Mouse (Mus musculus) midbrain, embryonic 10.5 days (tissue): ENCODE measurements at regions not wholly inside any gene's neighbourhood (a gene's known extent, or its start where the extent isn't known, plus 50 kb on each side); places are given as distances from the start of the nearest gene placed in this dataset.

Experiments used
- DNase-seq: peaks from one replicate; pipeline ENCODE4 v3.0.0-alpha.2; 2017; ENCODE audit warnings: low spot score
- H3K27ac ChIP-seq: fragments of 300-500 bp; sonication (generic); replicated peaks from 2 replicates; pipeline ENCODE4 v1.5.1; 2016; ENCODE audit warnings: mild to moderate bottlenecking
- H3K27me3 ChIP-seq: fragments of 300-500 bp; sonication (generic); 2 replicates; pipeline ENCODE4 v1.6.1; 2016; ENCODE audit warnings: low read depth, mild to moderate bottlenecking; ENCODE audit not compliant: poor library complexity, severe bottlenecking
- H3K36me3 ChIP-seq: fragments of 300-500 bp; sonication (generic); 2 replicates; pipeline ENCODE4 v1.6.1; 2016; ENCODE audit warnings: mild to moderate bottlenecking, moderate library complexity
- H3K4me1 ChIP-seq: fragments of 300-500 bp; sonication (generic); 2 replicates; pipeline ENCODE4 v1.6.1; 2016
- H3K4me3 ChIP-seq: fragments of 300-500 bp; sonication (generic); 2 replicates; pipeline ENCODE4 v1.5.1; 2016; ENCODE audit warnings: mild to moderate bottlenecking, moderate library complexity
- H3K9me3 ChIP-seq: fragments of 300-500 bp; sonication (generic); replicated peaks from 2 replicates; pipeline ENCODE4 v1.6.1; 2016; ENCODE audit warnings: mild to moderate bottlenecking
- WGBS: fragments of 180-500 bp; shearing (Covaris S2); methylation state at CpG from one replicate; pipeline ENCODE4 v1.1.7; 2016; 5-methylcytosine and 5-hydroxymethylcytosine counted together

DNA sequence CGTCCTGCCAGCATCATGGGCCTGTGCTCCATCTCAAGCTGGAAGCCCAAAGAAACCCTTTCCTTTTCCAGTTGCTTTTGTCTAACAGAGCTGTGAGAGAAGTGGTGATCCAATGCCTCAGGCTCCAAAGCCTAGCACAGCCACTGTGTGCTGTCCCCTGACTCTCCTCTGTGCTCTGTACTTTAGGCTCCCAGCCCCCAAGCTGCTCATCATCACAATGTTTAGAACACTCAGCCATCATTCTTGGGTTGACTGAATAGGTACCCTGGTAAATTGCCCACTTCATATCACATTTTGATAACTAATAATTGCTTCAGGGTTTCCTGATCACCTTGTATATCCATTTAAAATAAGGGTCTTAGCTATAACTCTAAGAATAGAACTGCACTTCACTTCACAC is 178.8 kb downstream of the Ifng start:
- Histone ChIP-seq H3K4me1 (no peaks in the 10 kb centered on the region), H3K36me3 (no peaks in the 10 kb centered on the region), H3K9me3 (no peaks in the 10 kb centered on the region), H3K27me3 (no peaks in the 10 kb centered on the region), H3K4me3 (no peak overlapping the region), H3K27ac (no peak overlapping the region)
- no peak for DNase-seq
- 68% methylated on average over 1 of the region's 1 CpGs for WGBS

DNA sequence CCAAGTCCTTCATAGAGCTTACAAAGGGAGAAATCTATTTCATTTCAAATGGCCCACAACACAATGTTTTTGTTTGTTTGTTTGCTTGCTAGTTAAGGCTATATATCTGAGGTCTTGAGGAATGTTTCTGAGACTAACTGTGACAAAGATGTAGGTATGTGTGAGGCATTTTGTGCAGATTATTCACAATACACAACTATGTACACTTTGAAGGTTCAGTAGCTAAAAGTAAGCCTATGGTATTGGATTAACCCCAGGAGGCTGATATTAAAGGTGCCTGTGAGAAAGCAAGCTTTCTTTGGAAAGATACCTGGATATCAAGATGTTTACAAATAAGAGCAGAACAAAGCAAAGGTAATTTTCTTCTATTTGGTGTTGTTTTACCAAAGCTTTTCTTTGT is 179.8 kb downstream of the Ifng start:
- no peak for DNase-seq
- no peaks in the 10 kb centered on the region for H3K27me3 ChIP-seq
- no peaks in the 10 kb centered on the region for H3K9me3 ChIP-seq
- no peak overlapping the region for H3K4me3 ChIP-seq
- no peaks in the 10 kb centered on the region for H3K4me1 ChIP-seq
- H3K36me3 ChIP-seq: no peaks in the 10 kb centered on the region
- H3K27ac ChIP-seq: no peak overlapping the region

DNA sequence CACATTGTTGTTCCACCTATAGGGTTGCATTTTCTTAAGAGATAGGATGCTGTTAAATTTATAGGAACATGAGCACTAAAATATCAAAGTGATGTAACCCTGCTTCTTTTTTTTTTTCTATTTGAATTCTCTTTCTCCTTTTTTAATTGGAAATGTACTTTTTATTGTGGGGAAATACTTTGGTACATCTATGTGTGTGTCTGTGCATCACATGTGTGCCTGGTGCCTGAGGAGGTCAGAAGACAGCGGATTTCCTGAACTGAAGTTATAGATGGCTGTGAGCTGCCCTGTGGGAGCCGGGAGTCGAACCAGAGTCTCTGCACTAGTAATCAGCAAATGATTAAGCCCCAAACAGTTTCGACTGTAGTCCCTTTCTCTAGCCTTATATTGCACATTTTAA is 180.7 kb downstream of the Ifng start:
- no peak for DNase-seq

DNA sequence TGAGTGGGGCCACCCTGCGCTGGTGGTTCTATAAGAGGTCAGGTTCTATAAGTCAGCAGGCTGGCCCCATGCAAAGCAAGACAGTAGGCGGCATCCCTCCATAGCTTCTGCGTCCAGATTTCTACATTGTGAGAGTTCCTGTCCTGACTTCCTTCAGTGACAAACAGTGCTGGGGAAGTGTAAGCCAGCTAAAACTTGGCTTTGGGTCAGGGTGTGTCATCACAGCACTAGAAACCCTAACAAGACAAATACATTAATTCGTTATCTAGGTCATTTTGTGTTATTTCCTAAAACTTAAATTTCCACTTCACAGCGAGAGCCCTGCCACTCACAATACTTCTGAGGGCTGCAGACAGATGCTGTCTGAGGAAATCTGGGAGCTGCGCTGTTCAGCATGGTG is 181.3 kb downstream of the Ifng start:
- Histone ChIP-seq H3K9me3 (no peaks in the 10 kb centered on the region), H3K27me3 (no peaks in the 10 kb centered on the region), H3K27ac (no peak overlapping the region), H3K4me1 (no peaks in the 10 kb centered on the region), H3K4me3 (no peak overlapping the region), H3K36me3 (no peaks in the 10 kb centered on the region)
- 83% methylated on average over 6 of the region's 6 CpGs for WGBS
- no peak for DNase-seq

More for the DNA sequence above, 180.7 kb downstream of the Ifng start:
- WGBS: 86% methylated on average over 4 of the region's 4 CpGs
- Histone ChIP-seq H3K9me3 (no peaks in the 10 kb centered on the region), H3K4me1 (no peaks in the 10 kb centered on the region), H3K27ac (no peak overlapping the region), H3K27me3 (no peaks in the 10 kb centered on the region), H3K36me3 (no peaks in the 10 kb centered on the region), H3K4me3 (no peak overlapping the region)

DNA sequence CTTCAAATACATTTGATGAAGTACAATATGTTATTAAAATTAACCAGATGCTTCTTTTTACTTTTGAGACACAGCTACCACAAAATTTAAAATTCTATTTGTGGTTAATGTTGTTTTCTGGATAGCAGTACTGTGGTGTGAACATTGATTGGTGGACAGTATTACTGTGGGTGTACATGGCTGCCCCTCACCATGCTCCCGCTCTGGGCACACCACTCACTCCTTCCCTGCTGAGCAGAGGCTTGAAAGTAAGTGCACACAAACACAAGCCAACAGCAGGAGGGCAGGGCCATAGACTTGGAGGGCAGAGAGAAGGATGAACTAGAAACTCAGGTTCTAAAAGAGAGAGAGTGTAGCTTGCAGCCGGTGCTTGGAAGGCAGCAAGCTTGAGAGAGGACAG is 182.1 kb downstream of the Ifng start:
- 81% methylated on average over 2 of the region's 2 CpGs for WGBS
- H3K27me3 ChIP-seq: no peaks in the 10 kb centered on the region
- H3K4me3 ChIP-seq: no peak overlapping the region
- no peak for DNase-seq
- H3K9me3 ChIP-seq: no peaks in the 10 kb centered on the region
- no peak overlapping the region for H3K27ac ChIP-seq
- H3K4me1 ChIP-seq: no peaks in the 10 kb centered on the region
- no peaks in the 10 kb centered on the region for H3K36me3 ChIP-seq

DNA sequence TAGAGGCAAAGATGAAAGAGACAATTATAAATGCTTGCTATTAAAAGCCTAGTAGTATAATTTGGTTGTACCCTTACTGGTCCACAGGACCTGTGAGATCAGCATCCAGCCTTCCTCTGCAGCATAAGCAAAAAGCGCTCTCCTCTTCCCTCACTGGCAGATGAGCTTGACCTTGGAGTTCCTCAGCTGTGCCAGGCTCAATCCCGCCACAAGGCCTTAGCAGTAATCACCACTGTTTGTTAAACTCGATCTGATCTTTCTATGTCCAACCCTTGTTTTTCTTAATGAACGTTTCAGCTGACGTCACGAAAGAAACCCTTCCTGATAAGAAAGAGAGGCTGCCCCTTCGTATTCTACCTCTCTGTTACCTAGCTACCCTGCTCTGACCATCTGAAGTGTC is 183.5 kb downstream of the Ifng start:
- no peaks in the 10 kb centered on the region for H3K27me3 ChIP-seq
- no peaks in the 10 kb centered on the region for H3K36me3 ChIP-seq
- DNase-seq: no peak
- no peak overlapping the region for H3K4me3 ChIP-seq
- 92% methylated on average over 7 of the region's 7 CpGs for WGBS
- no peaks in the 10 kb centered on the region for H3K9me3 ChIP-seq
- no peaks in the 10 kb centered on the region for H3K4me1 ChIP-seq
- no peak overlapping the region for H3K27ac ChIP-seq

DNA sequence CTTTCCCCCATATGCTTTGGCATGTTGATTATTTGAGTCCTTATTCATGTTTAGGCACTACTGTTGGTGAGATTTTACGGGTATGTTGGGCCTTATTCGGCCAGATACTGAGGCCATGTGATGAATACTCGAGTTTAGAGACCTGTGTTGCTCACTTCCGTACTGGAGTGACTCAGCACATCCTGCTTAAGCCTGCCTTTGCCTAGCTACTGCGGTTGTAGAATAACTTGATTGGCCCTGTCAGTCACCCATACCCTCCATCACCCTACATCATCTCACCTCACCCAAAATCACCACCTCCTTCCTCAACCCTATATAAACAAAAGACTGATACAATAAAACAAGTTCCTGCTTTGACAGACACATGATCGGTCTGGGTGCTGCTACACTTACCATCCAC is 187.2 kb downstream of the Ifng start:
- H3K9me3 ChIP-seq: no peaks in the 10 kb centered on the region
- DNase-seq: no peak
- H3K27me3 ChIP-seq: no peaks in the 10 kb centered on the region
- WGBS: 90% methylated on average over 6 of the region's 6 CpGs
- no peak overlapping the region for H3K4me3 ChIP-seq
- H3K4me1 ChIP-seq: no peaks in the 10 kb centered on the region
- no peaks in the 10 kb centered on the region for H3K36me3 ChIP-seq
- H3K27ac ChIP-seq: no peak overlapping the region

DNA sequence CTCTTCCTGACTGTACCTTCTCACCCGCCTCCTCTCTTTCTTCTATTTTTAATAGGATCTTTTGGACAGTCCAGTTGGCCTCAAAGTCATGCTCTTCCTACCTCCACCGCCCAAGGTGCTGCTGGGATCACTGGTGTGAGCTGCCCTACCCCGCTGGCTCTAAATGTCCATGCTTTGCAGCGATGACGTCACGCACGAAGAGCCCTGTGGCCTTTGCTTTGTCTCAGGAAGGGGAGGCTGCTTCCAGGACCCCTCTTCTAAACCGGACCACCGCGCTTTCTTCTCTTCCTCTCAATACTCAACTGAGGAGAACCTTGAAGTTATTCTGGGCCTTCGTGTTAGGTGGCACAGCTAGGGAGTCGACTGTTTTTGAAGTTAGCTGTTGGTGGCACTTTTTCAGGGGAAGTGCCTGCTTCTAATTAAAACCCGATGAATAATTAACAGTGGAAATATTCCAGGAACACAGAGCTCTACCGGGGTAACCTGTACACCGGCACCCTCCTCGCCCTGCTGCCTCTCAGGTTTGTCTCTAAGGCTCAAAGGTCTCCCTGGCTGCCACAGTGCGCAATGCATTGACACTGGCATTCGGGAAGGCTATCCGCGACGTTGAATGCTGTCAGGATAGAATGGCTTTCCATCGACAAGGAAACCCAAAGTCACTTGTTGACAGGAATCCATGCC is 188.7 kb downstream of the Ifng start:
- Histone ChIP-seq H3K27ac (no peak overlapping the region), H3K9me3 (no peaks in the 10 kb centered on the region), H3K4me1 (no peaks in the 10 kb centered on the region), H3K27me3 (no peaks in the 10 kb centered on the region), H3K36me3 (no peaks in the 10 kb centered on the region), H3K4me3 (no peak overlapping the region)
- 92% methylated on average over 22 of the region's 22 CpGs for WGBS
- DNase-seq: no peak

DNA sequence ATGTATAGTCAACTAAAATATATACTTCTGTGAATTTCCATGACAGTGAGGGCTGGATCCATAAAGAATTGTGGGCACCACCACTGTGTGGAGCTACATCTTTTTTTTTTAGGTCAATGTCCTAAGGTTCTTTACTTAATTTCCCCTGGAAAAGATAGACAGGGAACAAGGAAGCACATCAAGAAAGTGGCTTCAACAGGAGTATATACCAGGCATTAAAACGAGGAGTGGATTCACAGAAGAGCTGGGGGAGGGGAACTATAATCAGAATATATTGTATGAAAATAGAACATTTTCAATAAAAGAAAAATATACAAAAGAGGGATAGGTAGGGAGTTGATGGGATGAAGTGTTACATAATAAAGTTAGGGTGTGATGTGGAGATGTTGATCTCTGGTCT is 190.9 kb downstream of the Ifng start:
- Histone ChIP-seq H3K27ac (no peak overlapping the region), H3K4me3 (no peak overlapping the region), H3K27me3 (no peaks in the 10 kb centered on the region), H3K4me1 (no peaks in the 10 kb centered on the region), H3K9me3 (no peaks in the 10 kb centered on the region), H3K36me3 (no peaks in the 10 kb centered on the region)
- 92% methylated on average over 1 of the region's 1 CpGs for WGBS
- no peak for DNase-seq

DNA sequence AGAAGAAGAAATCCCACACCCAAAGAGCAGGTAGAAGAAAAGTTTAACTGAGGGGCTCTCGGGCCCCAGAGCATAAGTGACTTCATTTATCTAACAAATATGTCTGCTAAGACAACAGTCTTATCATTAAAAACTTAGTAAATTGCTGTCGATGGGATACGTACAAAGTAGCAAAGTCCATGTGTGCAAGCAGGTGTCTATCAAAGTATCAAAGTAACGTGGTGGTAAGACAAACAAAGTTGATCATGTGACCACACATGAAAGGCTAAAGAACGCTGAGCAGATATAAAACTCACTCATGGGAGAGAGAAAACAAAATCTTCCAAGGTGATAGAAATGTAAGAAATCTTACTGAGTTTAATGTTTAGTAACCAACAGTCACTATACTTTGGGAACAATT is 191.3 kb downstream of the Ifng start:
- 89% methylated on average over 5 of the region's 5 CpGs for WGBS
- no peak overlapping the region for H3K4me3 ChIP-seq
- no peaks in the 10 kb centered on the region for H3K4me1 ChIP-seq
- no peaks in the 10 kb centered on the region for H3K27me3 ChIP-seq
- no peaks in the 10 kb centered on the region for H3K9me3 ChIP-seq
- DNase-seq: no peak
- H3K27ac ChIP-seq: no peak overlapping the region
- H3K36me3 ChIP-seq: no peaks in the 10 kb centered on the region

DNA sequence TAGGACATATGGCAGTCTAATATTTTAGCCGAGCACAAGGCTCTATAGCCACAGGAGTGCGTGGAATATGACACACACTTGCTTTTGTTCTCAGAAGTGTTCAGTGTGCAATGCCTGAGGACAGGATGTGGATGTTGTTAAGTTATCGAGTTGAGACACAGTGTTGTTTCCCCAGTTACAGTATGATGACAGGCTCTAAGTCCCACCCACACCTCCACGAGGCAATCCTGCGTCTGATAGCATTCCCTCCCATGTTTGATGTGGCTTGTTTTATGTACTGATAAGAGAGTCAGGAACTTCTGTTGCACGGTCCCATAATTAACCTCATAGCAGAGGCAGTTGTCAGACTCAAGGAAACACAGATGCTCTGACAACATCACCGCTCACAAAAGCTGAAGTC is 192.6 kb downstream of the Ifng start:
- no peak for DNase-seq
- WGBS: 94% methylated on average over 7 of the region's 7 CpGs
- no peaks in the 10 kb centered on the region for H3K36me3 ChIP-seq

DNA sequence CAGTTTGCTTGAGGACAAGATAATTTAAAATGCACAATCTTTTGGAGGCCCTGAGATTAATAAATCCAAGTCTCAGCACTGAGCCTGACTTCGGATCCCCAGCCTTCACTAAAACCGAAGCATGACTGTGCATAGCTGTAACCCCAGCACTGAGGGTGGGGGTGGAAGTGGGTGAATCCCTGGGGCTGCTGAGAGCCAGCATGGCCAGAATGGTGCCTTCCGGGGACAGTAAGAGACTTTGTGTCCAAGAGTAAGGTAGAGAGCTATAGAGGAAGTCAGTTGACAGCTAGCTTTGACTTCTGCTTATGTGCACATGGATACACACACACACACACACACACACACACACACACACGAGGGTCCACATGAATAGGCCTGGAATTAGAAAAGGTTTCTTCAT is 198.3 kb downstream of the Ifng start:
- Histone ChIP-seq H3K4me3 (no peak overlapping the region), H3K27me3 (no peaks in the 10 kb centered on the region), H3K36me3 (no peaks in the 10 kb centered on the region), H3K9me3 (no peaks in the 10 kb centered on the region), H3K27ac (no peak overlapping the region), H3K4me1 (peaks cover 16% of the 10 kb centered on the region)
- DNase-seq: no peak
- 90% methylated on average over 4 of the region's 4 CpGs for WGBS

More for the DNA sequence above, 192.6 kb downstream of the Ifng start:
- Histone ChIP-seq H3K27me3 (no peaks in the 10 kb centered on the region), H3K4me3 (no peak overlapping the region), H3K27ac (no peak overlapping the region), H3K9me3 (no peaks in the 10 kb centered on the region), H3K4me1 (no peaks in the 10 kb centered on the region)

DNA sequence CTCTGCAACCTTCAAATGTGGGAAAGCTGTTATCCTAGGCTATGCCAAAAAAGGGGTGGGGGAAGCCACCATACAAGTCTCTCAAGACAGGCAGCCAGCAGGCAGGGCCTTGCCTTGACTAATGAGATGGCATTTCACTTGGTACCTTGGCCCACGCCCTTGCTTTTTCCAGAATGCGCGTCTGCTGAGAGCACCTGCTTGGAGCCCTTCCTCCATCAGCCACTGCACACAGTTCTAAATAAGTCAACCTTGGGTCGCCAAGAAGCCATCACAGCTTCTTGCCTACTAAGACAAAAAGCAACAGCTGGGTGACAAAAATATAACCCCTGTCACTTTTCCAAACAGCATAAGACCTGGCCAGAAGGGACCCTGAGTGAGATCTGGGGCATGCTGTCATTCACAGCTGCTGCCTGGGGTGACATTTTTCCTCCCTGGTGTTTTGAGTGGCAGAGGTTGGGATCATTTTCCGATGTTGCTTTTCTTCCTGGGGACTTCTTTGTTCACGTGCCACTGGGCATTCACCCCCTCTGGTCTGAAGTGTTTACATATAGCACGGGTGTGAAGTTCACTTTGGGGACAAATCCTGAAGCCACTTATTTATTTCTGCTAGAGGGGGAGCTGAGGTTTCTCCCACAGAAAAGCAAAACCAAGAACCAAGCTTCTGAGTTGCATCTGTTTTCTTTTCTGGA is 199.4 kb downstream of the Ifng start:
- H3K4me1 ChIP-seq: peaks cover 16% of the 10 kb centered on the region
- H3K36me3 ChIP-seq: no peaks in the 10 kb centered on the region
- WGBS: 60% methylated on average over 7 of the region's 7 CpGs
- H3K27ac ChIP-seq: peak overlapping the region; percentile 58
- no peaks in the 10 kb centered on the region for H3K9me3 ChIP-seq
- no peak for DNase-seq
- H3K4me3 ChIP-seq: no peak overlapping the region
- H3K27me3 ChIP-seq: no peaks in the 10 kb centered on the region
